Comparison of ENCODE assay signal across 8 mouse cellular contexts in the genomic region with DNA sequence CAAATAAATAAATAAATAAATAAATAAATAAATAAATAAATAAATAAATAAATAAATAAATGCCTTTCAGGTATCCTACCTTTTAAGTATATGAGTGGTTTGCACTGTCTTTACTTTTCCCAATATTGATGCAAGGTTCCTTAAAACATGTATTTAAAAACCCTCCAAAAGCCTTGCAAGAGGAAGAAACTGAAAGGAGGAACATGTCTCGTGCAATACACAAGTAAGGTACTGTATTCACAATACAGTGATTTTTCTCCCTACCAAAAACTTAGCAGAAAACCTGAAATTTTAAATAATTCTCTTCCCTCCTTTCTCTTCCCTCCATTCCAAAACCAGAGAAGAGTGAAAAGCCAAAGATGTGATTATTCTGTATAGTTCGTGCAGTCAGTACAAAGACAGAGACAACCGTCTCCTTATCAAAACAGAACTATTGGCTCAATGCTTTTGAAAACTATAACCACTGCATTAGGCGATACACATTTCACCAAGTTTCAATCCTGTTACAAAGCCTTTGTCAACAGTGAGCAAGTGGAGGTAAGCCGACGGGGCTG. TPM values are rescaled to one million over a fixed set of nuclear protein-coding genes. Genes with fewer than 3 reads are reported as not detected.
A peak's percentile ranks its signal among the peaks of the same experiment; 100 is the strongest.
DNase-seq lines count a peak whose midpoint lies in the region; ATAC-seq and TF ChIP-seq lines count a peak whose summit lies in the region.

No protein-coding gene starts in this region.

- H3K27ac ChIP-seq in heart, embryonic 14.5 days (replicated peaks in 1 of 2; ENCODE audit: control insufficient read depth in 1 of 2, insufficient read depth in 1 of 2, low read depth in 2 of 2, low read length in 2 of 2): peak overlapping the region; percentile 54 to 86
- H3K27ac ChIP-seq in ES-Bruce4 (ENCODE audit: insufficient read depth, low read length): no peak overlapping the region
- H3K27ac ChIP-seq in forebrain, embryonic 15.5 days (replicated peaks): peak overlapping the region; percentile 97

- TF ChIP-seq CTCF in ES-Bruce4 (IDR thresholded peaks at IDR 0.05; ENCODE audit: low read depth, low read length): no peak

- H3K9me3 ChIP-seq in heart, embryonic 14.5 days (ENCODE audit: control insufficient read depth, low read length): no peaks in the 10 kb centered on the region
- H3K9me3 ChIP-seq in ES-Bruce4 (replicated peaks; ENCODE audit: control insufficient read depth, insufficient read depth, low read length, poor library complexity, severe bottlenecking): no peaks in the 10 kb centered on the region
- no peaks in the 10 kb centered on the region for H3K9me3 ChIP-seq in forebrain, embryonic 15.5 days
- no peaks in the 10 kb centered on the region for H3K9me3 ChIP-seq in megakaryocyte, embryonic 14.5 days

- 4% methylated on average over 6 of the region's 6 CpGs for WGBS in heart, embryonic 14.5 days
- under 1% methylated on average over 6 of the region's 6 CpGs for WGBS in forebrain, embryonic 15.5 days

- no peak for TF ChIP-seq POLR2A in ES-Bruce4 (IDR thresholded peaks at IDR 0.05; ENCODE audit: insufficient read depth, low read length)

- no peaks in the 10 kb centered on the region for H3K36me3 ChIP-seq in heart, embryonic 14.5 days (ENCODE audit: control insufficient read depth, insufficient read depth, low read length)
- H3K36me3 ChIP-seq in ES-Bruce4 (ENCODE audit: control insufficient read depth, insufficient read depth, low read length, poor library complexity, severe bottlenecking): no peaks in the 10 kb centered on the region
- H3K36me3 ChIP-seq in forebrain, embryonic 15.5 days: no peaks in the 10 kb centered on the region
- H3K36me3 ChIP-seq in megakaryocyte, embryonic 14.5 days (replicated peaks; ENCODE audit: low read length): no peaks in the 10 kb centered on the region

- no peaks in the 10 kb centered on the region for H3K27me3 ChIP-seq in heart, embryonic 14.5 days (ENCODE audit: control insufficient read depth, insufficient read depth, low read length)
- no peaks in the 10 kb centered on the region for H3K27me3 ChIP-seq in ES-Bruce4 (ENCODE audit: control insufficient read depth, insufficient read depth, low read length, poor library complexity, severe bottlenecking)
- no peaks in the 10 kb centered on the region for H3K27me3 ChIP-seq in forebrain, embryonic 15.5 days
- H3K27me3 ChIP-seq in megakaryocyte, embryonic 14.5 days (replicated peaks): no peaks in the 10 kb centered on the region

- H3K4me1 ChIP-seq in heart, embryonic 14.5 days (ENCODE audit: control insufficient read depth in 2 of 2, insufficient read depth in 2 of 2, low read length in 2 of 2): peaks cover 0 to 9% of the 10 kb centered on the region in 2 experiments; a peak in 3 of 4 replicates
- H3K4me1 ChIP-seq in ES-Bruce4 (ENCODE audit: control insufficient read depth, insufficient read depth, low read length): no peaks in the 10 kb centered on the region
- peaks cover 28% of the 10 kb centered on the region for H3K4me1 ChIP-seq in forebrain, embryonic 15.5 days
- H3K4me1 ChIP-seq in megakaryocyte, embryonic 14.5 days: peaks cover 47% of the 10 kb centered on the region

- peak overlapping the region; percentile 86 for H3K4me2 ChIP-seq in heart, embryonic 14.5 days (ENCODE audit: low read length)
- peak overlapping the region; percentile 45 for H3K4me2 ChIP-seq in forebrain, embryonic 15.5 days (replicated peaks)

- ATAC-seq in heart, embryonic 14.5 days (ENCODE audit: insufficient number of reproducible peaks, insufficient read depth, low FRiP score, low read depth): no peak
- no peak for ATAC-seq in forebrain, embryonic 15.5 days (replicated peaks)

- no peak for DNase-seq in heart, adult 18-20 months
- no peak for DNase-seq in thymus, postnatal 4 days
- DNase-seq in adrenal gland, postnatal 25 days: no peak
- DNase-seq in embryo, embryonic 11 days: no peak

- TF ChIP-seq EP300 in ES-Bruce4 (IDR thresholded peaks at IDR 0.05; ENCODE audit: insufficient read depth, low read depth, low read length): no peak

- peak overlapping the region; percentile 88 for H3K9ac ChIP-seq in heart, embryonic 14.5 days (ENCODE audit: low read length)
- peak overlapping the region; percentile 58 for H3K9ac ChIP-seq in ES-Bruce4 (ENCODE audit: low read depth, poor library complexity, severe bottlenecking)
- peak overlapping the region; percentile 96 for H3K9ac ChIP-seq in forebrain, embryonic 15.5 days (replicated peaks)

- H3K4me3 ChIP-seq in heart, embryonic 14.5 days (ENCODE audit: control insufficient read depth in 1 of 2, insufficient read depth in 1 of 2, low read depth in 1 of 2, low read length in 2 of 2): peak overlapping the region; percentile 81 to 96
- H3K4me3 ChIP-seq in ES-Bruce4 (ENCODE audit: low read depth, low read length): peak overlapping the region; percentile 66
- H3K4me3 ChIP-seq in forebrain, embryonic 15.5 days: peak overlapping the region; percentile 98
- H3K4me3 ChIP-seq in megakaryocyte, embryonic 14.5 days (replicated peaks): peak overlapping the region; percentile 100

RNA-seq across cellular contexts. Expression of a gene that starts 1.0 kb away (rescaled TPM):
- polyA plus RNA-seq in heart, embryonic 14.5 days (2014; fragmentation: Nextera tagmentation; extraction: Ambion mirVana): 9.4 and 10.9 TPM in 2 replicates
- total RNA-seq in heart, adult 18-20 months (2021): 10 to 100 TPM; 28.8 to 33.5 TPM
- 22.5 and 27.2 TPM in 2 replicates for polyA plus RNA-seq in ES-Bruce4 (2011; ENCODE audit: insufficient read depth, insufficient read length, low read depth, missing spikeins)
- polyA plus RNA-seq in forebrain, embryonic 15.5 days (2015; fragmentation: Nextera tagmentation; extraction: Ambion mirVana): 71.2 TPM in 2 replicates
- polyA plus RNA-seq in megakaryocyte, embryonic 14.5 days (2012; ENCODE audit: insufficient read depth, low replicate concordance): 0.65 and 3.4 TPM in 2 replicates
- total RNA-seq in adrenal gland, postnatal 25 days (2021): 43.9 and 63.3 TPM in 2 replicates
